Mouse (Mus musculus): ENCODE results near the gene Gas2l3. TPM values are rescaled to one million over a fixed set of nuclear protein-coding genes. Genes with fewer than 3 reads are reported as not detected.

The Gas2l3 gene
- 7.0 and 7.3 TPM in 2 replicates for polyA plus RNA-seq (2015; fragmentation: Nextera tagmentation; extraction: Ambion mirVana)

GRCm38 (mm10) chr10:89443623-89444151 is at the start of gene Gas2l3:
Gene Gas2l3 (minus strand): TSS chr10:89443967.

Other genes with a start within 250 kb of the Gas2l3 start
- 0.04 TPM in 1 of 2 replicates, not detected in the other for gene Ano4, start 99.2 kb downstream of the Gas2l3 start, polyA plus RNA-seq (2015; fragmentation: Nextera tagmentation; extraction: Ambion mirVana)
- gene Nr1h4, start 89.6 kb upstream of the Gas2l3 start, polyA plus RNA-seq (2015; fragmentation: Nextera tagmentation; extraction: Ambion mirVana): not detected in 2 replicates
- 0.04 TPM in 1 of 2 replicates, not detected in the other for gene Slc17a8, start 177.3 kb upstream of the Gas2l3 start, polyA plus RNA-seq (2015; fragmentation: Nextera tagmentation; extraction: Ambion mirVana)
- gene Scyl2, start 242.3 kb upstream of the Gas2l3 start, polyA plus RNA-seq (2015; fragmentation: Nextera tagmentation; extraction: Ambion mirVana): 4.8 and 5.2 TPM in 2 replicates